Mouse (Mus musculus) heart, postnatal 0 days (tissue): ENCODE results near the gene Ift22.

Experiments used
- CTCF ChIP-seq: IDR thresholded peaks from 2 replicates; pipeline ENCODE4 v1.5.1; 2016; ENCODE audit warnings: antibody characterized with exemption, control low read depth, low read depth
- EP300 ChIP-seq: IDR thresholded peaks from 2 replicates; pipeline ENCODE4 v1.6.1; 2016; ENCODE audit warnings: antibody characterized with exemption, low read depth

DNA sequence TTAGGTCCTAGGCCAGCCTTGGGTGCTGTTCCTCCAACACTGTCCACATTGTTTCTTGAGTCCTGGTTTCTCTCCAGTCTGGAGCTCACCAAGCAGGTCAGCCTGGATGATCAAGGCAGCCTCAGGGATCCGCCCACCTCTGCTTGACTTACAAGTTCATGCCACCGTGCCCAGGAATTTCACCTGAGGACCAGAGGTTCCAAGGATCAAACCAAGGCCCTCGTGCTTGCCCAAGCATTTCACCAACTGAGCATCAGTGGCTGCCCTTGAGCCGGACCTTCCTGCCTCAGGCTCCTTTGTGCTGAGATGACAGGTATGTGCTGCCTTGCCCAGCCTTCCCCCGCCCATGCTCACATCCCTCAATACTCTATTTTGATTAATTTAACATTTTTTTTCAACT, 29.7 kb downstream of the Ift22 start:
- TF ChIP-seq EP300 (no peak), CTCF (no peak)
